Mouse (Mus musculus) spleen, postnatal 4 days (tissue): Measurements from ENCODE around the gene Atg2a.
A peak's percentile ranks its signal among the peaks of the same experiment; 100 is the strongest.

ENCODE experiments used
- DNase-seq, 2 experiments: peaks; one replicate each; pipeline ENCODE4 v3.0.0; 2022; ENCODE audit warnings: low spot score in 2 of 2

Gene Atg2a

DNA sequence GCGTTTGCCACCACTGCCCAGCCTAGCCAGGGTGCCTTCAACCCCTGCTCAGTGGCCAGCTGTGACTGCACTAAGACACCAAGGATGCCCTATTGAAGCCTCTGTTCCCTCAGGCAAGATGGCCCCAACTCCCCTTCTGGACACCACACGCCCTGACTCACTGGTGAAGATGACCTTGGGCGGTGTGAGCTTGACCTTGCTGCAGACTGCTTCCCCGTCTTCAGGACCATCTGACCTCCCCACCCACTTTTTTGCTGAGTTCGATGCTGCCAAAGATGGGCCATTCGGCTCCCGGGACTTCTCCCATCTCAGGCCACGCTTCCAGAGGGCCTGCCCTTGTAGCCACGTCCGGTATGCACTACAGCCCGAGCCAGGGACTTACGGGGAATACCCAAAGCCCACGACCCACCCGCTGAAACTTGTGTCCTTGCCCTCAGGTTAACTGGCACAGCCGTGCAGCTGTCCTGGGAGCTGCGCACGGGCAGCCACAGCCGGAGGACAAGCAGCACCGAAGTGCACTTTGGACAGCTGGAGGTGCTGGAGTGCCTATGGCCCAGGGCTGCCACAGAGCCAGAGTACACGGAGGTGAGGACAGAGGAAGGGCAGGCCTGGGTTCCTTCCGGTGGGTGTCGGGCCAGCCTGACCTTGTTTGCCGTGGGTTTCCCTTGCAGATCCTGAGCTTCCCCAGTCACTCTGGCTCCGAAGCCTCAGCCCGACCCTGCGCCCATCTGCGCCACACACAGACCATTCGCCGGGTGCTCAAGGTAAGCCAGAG is 6.2 kb downstream of the Atg2a start:
- no peak for DNase-seq

DNA sequence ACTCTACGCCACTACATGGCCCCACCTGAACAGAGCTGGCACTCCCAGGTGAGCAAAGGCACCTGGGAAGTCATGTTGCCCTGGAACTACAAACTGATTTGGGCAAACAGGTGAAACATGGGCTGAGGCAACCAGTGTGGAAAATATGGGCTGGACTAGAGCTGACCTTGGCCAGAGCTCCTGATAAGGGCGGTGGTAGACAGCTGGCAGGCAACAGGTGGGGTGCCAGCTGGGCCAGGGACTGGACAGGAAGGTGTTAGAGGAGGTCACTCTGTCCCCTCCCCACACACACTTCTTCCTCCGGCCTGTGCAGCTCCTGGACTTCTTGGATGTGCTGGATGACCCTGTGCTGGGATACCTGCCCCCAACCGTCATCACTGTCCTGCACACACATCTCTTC is 11.6 kb downstream of the Atg2a start:
- no peak for DNase-seq

DNA sequence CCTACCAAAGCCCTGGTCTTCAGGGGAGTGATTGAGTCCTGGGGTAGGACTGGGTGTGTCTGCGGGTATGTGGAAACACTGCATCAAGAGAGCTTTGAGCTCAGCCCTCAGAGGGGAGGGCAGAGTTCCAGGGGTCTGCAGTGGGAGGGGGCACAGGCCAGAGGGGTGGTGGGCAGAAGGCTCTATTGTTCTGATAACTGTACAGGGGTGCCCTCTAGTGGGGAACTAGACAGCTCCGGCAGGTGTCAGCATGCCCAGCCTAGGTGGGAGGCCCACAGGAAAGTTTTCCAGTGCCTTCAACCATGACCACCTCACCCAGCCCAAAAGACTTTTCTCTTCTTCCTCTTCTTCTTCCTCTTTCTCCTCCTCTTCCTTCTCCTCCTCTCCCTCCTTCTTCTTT is 19.0 kb downstream of the Atg2a start:
- no peak for DNase-seq

DNA sequence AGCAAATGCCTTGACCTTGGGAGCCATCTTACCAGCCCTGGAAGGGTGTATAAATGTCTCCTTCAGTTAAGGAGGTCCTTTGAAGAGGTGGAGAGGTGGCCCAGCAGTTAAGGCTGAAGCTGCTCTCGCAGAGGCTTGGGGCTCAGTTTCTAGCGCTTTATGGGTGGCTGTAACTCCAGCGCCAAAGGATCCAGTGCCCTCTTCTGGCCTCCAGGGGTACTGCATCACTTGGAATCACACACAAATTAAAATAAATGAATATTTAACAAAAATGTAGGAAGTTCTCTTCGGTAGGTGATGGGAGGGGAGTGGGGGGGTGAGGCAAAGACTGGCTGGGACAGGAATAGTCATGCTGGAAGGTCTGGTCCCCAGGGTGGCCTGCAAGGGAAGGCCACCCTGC is 19.5 kb downstream of the Atg2a start:
- DNase-seq = no peak

DNA sequence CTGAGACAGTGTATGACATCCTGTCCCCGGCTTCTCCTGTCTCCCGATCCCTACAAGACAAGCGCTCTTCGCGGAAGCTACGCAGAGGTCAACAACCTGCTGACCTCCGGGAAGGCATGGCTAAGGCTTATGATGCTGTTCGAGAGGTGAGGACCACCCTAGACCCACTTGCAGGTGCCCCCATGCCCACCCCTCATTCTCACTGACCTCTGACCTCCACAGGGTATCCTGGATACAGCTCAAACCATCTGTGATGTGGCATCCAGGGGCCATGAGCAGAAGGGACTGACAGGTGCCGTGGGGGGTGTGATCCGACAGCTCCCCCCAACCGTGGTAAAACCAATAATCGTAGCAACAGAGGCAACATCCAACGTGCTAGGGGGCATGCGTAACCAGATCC is 19.9 kb downstream of the Atg2a start:
- DNase-seq = no peak

DNA sequence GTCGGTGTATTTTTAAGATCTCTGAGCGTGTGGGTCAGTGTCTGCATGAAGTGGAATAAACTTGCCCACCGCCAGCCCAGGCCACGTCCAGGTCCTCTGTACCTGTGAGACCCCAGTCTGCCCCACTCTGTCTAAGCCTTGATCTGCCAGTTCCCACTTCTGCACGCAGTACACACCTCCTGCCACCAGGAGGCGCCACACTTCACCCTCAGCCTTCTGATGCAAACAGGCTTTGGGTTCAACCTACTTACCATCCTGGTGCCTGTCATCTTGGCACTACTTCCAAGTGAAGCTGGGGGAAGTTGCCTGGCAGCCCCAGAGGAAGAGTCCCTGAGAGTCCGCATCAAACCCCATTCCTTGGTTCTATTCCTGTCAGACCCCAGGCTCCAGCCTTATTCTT is 20.8 kb downstream of the Atg2a start:
- peak; percentile 82 to 96 for DNase-seq

DNA sequence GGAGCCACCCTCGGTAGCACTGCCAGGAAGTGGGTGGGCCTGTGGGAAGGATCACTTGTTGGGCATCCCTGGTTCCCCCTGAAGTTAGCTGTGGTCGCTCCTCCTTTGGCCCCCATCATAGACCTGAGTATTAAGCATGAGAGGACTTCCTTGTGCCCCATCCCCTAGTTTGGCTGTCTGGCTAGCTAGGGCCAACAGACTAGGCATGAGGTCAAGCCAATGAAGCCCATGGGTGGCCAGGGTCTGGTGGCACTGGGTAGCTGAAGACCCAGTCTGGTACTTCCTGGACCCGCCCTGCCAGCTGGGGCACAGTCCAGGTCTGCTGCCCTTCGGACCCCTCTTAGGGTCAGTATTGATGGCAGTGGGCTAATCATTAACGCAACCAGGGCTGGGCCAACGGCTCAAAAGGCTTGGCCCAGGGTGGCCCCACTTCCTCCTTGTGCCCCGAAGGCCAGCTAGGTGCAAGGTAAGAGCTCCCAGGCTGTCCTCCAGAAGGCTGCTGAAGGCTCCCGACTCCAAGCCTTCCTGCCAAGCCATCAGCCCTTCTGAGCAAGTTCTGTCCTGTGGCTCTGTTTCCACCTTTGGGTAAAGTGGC is 21.5 kb downstream of the Atg2a start:
- no peak for DNase-seq

DNA sequence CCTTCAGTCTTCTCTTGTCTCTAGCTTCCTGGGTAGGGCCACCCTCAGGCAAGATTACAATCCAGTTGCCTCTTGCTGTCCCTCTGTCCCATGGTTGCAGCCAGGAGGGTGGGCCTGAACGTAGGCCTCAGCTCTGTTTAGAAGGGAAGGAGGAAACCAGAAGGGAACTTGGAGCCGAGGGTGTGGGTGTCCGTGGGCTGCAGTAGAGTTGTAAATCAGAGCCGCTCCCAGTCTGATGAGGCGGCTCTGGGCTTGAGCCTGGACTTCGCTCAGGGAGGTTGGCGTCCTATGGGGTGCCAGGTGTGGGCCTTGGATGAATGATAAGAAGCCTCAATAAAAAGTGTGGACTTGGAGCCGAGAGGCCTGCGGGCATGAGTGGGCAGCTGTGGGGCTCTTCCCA is 22.7 kb downstream of the Atg2a start:
- DNase-seq = no peak

DNA sequence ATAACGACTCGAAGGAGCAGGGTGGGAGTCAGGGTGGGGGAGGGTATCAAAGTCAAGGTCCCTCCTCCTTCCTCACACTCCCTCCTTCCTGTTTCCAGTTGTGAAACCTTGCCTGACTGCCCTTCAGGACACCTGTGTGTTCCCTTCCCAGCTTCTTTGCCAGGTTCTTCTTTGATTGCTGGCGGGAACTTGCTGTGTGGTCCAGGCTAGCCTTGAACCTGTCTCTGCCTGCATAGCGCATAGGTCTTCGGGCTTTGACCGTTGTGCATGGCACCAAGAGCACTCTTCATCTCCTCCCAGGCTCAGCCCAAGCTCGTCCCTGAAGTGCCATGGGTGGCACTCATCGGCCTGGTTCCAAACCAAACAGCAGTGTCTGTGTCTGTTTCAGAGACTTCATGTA is 23.5 kb downstream of the Atg2a start:
- DNase-seq = no peak

DNA sequence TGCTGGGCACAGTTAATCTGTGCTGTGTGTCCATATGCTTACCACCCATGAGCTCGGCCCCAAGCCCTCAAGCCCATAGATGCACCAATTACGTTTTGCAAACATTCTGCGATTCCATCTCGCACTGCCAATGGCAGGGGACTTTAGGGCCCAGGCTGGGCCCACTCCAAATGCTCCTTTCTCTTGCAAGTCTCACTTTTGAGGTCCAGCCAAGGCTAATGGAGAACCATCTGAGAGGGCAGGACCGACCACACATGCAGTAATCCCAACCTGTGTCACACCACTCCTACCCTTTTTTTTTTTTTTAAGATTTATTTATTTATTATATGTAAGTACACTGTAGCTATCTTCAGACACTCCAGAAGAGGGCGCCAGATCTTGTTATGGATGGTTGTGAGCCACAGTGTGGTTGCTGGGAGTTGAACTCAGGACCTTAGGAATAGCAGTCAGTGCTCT is 24.3 kb downstream of the Atg2a start:
- DNase-seq = no peak

DNA sequence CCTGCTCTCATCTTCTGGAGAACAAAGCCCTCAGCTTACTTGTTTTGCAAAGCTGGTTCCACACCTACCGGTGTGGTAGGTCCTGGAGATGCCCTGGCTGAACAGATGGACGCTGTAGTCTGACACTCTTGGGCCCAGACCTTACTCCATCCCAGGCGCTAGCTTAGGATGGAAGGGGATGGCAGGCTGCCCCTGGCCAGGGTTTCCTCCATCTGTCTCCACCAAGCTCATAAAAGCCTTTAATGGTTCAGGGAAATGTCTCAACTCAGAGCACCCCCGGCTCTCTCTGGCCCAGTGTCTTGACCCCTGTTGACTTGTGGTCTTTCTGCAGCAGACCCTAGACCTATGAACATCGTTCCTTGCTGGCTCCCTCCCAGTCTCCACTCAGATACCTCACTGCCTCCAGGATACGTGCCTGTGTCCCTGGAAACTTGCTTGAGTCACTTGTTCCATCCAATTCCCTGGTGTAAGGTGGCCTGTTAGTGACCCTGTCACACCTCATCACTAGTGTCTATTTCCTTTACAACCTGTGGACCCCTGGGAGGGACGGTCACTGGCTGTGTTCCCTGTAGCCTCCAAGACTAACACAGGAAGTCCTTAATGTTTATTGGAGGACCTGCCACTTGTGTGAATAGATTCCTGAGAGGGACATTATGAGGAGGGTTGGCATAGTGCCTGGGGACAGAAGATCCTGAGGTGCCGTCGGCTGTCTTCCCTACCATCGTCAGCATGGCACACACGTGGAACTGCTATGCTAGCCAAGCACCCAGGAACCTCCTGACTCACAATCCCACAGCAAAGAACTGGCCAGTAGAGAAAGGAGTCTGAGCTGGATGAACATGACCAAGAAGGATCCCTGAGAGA is 26.1 kb downstream of the Atg2a start:
- no peak for DNase-seq

DNA sequence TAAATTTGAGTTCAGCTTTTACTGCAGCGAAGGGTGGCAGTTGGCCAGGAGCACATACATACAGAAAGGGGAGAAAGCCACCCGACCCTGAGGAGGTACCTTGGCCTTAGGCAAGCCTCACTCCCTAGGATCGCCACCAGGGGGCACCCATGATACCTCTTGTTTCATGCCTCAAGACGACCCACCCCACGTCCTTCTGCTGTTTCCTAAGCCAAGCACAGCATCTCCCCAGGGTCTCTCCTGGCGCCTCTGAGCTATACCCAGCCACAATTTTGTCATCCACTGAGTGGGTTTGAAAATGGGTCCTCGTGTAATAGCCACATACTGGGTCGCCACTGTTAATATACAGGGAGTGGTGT is 26.7 kb downstream of the Atg2a start:
- DNase-seq = peak; percentile 88 to 97

DNA sequence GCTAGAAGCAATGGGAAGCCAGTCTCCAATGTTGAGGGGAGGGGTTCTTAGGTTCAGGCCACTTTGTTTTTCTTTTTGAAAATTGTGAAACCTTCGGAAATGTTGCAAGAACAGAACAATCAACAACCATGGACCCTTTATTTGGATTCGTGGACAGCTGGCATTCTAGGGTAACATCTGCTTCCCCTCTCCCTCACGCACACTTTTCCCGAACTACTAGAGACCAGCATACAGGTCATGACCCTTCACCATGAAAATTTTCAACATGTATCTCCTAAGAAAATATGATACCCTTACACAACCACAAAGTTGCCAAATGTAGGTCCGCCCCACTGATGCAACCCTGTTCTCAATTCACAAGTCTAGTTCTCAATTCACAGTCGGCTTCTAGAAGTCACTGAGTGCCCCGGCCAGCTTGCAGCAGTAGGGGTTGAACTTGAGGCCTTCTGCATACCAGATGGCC is 27.2 kb downstream of the Atg2a start:
- DNase-seq = no peak

DNA sequence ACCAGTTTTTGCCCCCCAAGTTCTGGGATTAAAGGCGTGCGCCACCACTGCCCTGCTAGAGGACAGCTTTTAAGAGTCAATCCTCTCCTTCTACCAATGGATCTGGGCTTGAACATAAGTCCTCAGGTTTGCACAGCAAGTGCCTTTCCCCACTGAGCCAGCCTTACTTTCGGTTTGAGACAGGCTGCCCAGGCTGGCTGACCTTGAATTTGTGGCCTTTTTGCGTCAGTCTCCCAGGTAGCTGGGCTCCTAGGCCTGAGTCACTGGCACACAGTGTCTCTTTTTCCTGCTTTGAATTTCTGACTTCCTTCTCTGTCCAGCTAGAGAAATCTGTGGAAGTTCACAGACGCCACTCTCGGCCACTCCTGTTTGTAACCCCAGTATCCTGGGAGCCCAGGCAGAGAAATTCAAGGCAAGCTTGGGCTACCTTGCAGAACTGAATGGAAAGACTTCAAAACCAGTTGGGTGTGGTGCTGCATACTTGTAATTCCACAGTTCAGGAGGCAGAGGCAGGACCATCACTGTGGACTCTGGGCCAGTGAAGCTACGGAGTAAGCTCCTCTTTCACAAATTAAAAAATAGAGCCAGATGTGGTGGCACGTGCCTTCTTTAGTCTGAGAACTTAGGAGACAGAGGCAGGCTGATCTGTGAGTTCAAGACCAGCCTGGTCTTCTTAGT is 28.5 kb downstream of the Atg2a start:
- DNase-seq = no peak

DNA sequence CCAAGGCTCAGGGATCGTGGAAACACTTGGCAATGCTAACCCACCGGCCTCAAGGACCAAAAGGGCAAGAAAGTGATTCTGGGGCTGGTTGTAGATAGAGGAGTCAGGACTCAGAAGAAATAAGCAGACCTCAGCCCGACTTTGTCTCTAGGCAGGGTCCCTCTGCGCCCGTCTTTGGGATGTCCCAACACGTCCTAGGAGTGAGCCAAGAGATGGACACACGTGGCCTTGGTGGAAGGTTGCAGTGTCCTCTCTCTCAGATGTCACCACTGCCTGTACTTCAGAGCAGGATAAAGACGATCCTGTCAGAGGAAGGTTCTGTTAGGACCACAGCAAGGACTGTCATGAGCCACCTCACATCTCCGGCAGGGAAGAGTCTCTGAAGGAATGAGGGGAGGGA is 29.2 kb downstream of the Atg2a start:
- no peak for DNase-seq

DNA sequence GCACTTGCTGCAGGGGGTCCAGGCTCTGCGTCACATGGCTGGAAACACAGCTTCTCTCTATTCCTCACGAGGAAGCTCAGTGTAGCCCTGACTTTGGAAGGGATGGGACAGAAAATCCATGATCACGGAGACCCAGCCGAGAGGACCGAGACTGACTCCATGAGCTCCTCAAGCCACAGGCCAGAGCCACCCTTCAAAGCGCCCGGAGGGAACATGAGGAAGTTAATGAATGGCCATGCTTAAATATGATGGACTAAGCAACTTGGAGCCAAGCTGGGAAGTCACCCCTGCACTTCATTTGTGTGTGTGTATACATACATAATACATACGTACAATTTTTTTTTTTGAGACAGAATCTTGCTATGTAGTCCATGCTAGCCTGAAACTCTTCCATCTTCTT is 29.7 kb downstream of the Atg2a start:
- DNase-seq = no peak

DNA sequence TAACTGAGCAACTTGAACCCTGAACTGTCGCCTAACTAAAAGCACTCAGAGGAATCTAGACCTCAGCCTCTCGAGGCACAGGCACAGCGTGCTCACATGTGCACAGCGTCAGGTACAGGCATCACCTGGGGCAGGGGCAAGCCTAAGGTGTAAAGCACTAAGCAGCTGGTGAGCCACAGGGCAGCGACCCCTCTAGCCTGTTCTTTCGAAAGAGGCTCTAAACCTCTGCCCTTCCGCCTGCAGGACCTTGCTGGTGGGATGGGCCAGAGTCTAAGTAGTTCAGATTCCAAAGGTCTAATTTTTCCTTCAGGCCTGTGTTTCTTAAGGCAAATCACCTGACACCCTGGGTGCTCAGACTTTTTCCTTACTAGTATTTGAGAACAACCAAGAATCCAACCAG is 30.6 kb downstream of the Atg2a start:
- no peak for DNase-seq

DNA sequence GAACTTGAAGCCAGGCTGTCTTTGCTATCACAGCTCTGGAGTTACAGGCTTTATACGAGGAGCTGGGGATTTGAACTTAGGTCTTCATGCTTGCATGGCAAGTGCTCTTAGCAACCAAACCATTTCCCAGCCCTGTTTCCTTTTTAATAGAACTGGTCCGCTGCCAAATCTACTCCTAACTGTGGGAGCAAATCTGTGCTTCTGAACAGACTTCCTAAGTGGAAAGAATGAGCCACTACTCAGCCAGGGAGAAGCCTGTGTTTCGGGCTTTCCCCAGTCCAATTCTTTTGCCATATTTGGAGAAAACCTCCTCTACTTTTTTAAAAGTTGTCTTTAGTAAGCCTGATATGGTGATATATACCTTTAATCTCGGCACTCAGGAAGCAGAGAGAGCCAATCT is 31.3 kb downstream of the Atg2a start:
- no peak for DNase-seq

DNA sequence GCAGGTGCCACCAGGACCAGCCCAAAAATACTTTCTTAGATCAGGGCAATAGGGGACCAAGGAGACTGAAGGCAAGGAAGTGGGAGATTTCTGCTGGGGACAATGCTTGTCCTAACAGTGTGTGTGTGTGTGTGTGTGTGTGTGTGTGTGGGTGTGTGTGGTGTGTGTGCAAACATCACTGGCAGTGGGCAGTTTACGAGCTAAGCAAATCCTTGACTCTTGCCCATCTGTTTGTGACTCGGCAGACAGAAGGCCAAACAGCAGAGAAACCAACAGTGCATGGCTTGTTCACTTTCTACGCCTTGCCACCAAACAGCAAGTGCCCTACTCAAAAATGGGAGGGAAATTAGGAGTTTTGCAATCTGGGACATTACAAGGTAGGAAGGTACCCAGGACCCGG is 32.1 kb downstream of the Atg2a start:
- no peak for DNase-seq

DNA sequence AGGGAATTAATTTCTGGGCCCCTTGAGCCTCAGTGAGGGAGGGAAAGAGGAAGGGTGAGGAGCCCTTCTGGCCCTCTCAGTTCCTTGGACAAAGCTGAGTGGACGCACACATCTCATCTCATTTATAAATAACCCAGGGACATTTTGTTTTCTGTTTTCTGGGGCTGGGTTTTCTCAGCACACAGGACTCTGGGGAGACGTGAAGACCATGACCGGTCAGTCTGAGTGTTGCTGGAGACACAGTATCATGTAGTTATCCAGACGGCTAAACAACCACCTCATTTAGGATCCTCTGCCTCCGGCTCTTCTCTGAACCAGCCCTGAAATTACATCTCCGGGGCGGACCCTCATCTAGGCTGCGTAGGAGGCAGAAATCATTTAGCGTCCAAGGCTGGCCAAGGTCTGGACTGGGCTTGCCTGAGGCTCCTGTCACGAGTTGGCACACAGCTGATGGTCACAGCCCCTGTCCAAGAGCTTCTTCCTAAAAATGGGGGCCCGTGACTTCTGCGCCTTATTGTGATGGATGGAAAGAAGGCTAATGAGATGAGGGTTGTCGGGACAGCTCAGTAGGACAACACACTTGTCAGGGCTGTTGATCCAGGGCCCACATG is 32.6 kb downstream of the Atg2a start:
- no peak for DNase-seq

DNA sequence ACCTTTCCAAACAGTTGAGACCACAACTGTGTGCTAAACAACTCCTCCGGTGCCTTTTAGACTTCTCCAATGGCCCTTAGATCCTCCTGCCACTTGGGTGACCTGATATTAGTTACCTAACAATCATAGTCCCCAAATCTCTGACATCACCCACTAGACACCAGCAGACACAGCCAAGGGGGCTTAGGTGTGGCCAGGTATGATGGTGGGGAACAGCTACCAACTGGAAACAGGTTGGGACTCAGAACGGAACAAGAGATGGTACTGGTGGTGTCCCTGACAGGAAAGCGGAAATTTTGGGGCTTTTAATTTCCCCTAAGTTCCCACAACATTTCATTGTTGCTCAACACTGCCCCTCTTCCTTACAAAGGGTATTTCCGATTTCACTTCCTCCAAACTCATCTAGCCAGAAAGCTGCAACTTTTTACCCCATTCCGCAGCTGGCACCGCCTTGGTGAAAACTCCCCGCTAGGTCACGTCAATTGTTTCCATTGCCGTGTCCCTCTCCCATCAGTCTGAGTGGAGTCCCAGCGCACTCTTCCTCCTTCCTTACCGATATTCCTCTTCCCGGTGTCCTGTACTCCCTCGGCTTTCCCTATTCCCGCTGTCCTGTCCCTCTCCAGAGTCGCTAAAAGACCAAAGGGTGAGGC is 34.4 kb downstream of the Atg2a start:
- DNase-seq = peak; percentile 49 to 81
